Mouse (Mus musculus) lung, postnatal 4 days (tissue): ENCODE results near the gene Fras1.

Source experiments
- DNase-seq, 2 experiments: peaks; one replicate each; pipeline ENCODE4 v3.0.0; 2021

The Fras1 gene

GRCm38 (mm10) chr5:96492497-96492896 lies 118.7 kb downstream of the Fras1 start:
- no peak for DNase-seq

- no peak for DNase-seq
Measured at GRCm38 (mm10) chr5:96494502-96495292, 120.9 kb downstream of the Fras1 start.

- no peak for DNase-seq
Measured at GRCm38 (mm10) chr5:96498083-96498482, 124.3 kb downstream of the Fras1 start.

- DNase-seq, result no peak
Measured at GRCm38 (mm10) chr5:96501783-96502182, 128.0 kb downstream of the Fras1 start.

GRCm38 (mm10) chr5:96502400-96502799 lies 128.6 kb downstream of the Fras1 start:
- DNase-seq, result no peak

GRCm38 (mm10) chr5:96511005-96511404 lies 137.2 kb downstream of the Fras1 start:
- no peak for DNase-seq

GRCm38 (mm10) chr5:96513327-96513726 lies 139.6 kb downstream of the Fras1 start:
- no peak for DNase-seq

GRCm38 (mm10) chr5:96515860-96516311 lies 142.1 kb downstream of the Fras1 start:
- DNase-seq, result no peak

- no peak for DNase-seq
Measured at GRCm38 (mm10) chr5:96516329-96516728, 142.6 kb downstream of the Fras1 start.

- no peak for DNase-seq
Measured at GRCm38 (mm10) chr5:96521541-96521940, 147.8 kb downstream of the Fras1 start.

GRCm38 (mm10) chr5:96522909-96523409 lies 149.2 kb downstream of the Fras1 start:
- DNase-seq, result no peak

- DNase-seq, result no peak
Measured at GRCm38 (mm10) chr5:96528296-96528695, 154.5 kb downstream of the Fras1 start.

GRCm38 (mm10) chr5:96530516-96530915 lies 156.8 kb downstream of the Fras1 start:
- DNase-seq, result no peak

GRCm38 (mm10) chr5:96531962-96532361 lies 158.2 kb downstream of the Fras1 start:
- no peak for DNase-seq

- no peak for DNase-seq
Measured at GRCm38 (mm10) chr5:96536527-96536926, 162.8 kb downstream of the Fras1 start.

GRCm38 (mm10) chr5:96536937-96537336 lies 163.2 kb downstream of the Fras1 start:
- DNase-seq, result no peak

GRCm38 (mm10) chr5:96544112-96544511 lies 170.4 kb downstream of the Fras1 start:
- no peak for DNase-seq

- no peak for DNase-seq
Measured at GRCm38 (mm10) chr5:96545994-96546393, 172.2 kb downstream of the Fras1 start.

GRCm38 (mm10) chr5:96554940-96555679 lies 181.4 kb downstream of the Fras1 start:
- no peak for DNase-seq

- DNase-seq, result no peak
Measured at GRCm38 (mm10) chr5:96558049-96558804, 184.5 kb downstream of the Fras1 start.

- no peak for DNase-seq
Measured at GRCm38 (mm10) chr5:96574586-96574985, 200.8 kb downstream of the Fras1 start.

- no peak for DNase-seq
Measured at GRCm38 (mm10) chr5:96578705-96579104, 204.9 kb downstream of the Fras1 start.

- DNase-seq, result no peak
Measured at GRCm38 (mm10) chr5:96579938-96580337, 206.2 kb downstream of the Fras1 start.
